Mouse (Mus musculus): ENCODE measurements at regions not wholly inside any gene's neighbourhood (a gene's known extent, or its start where the extent isn't known, plus 50 kb on each side); places are given as distances from the start of the nearest gene placed in this dataset.

GRCm38 (mm10) chrX:70261360-70261759, 103.5 kb downstream of the Ids start:
- H3K9me3 ChIP-seq (replicated peaks), result no peaks in the 10 kb centered on the region
- H3K9ac ChIP-seq, result no peak overlapping the region
- no peaks in the 10 kb centered on the region for H3K27me3 ChIP-seq
- no peak overlapping the region for H3K4me3 ChIP-seq
- H3K36me3 ChIP-seq (ENCODE audit: poor library complexity, severe bottlenecking), result no peaks in the 10 kb centered on the region
- WGBS, result 67% methylated on average over 1 of the region's 1 CpGs
- no peaks in the 10 kb centered on the region for H3K4me1 ChIP-seq
- no peak overlapping the region for H3K4me2 ChIP-seq
- no peak for ATAC-seq
- no peak overlapping the region for H3K27ac ChIP-seq

GRCm38 (mm10) chrX:70216011-70216410, 148.9 kb downstream of the Ids start:
- ATAC-seq, result peak; percentile 62; the same call in 1 of the 2 replicates

GRCm38 (mm10) chrX:70184427-70185090, 180.3 kb downstream of the Ids start:
- H3K9ac ChIP-seq, result no peak overlapping the region
- H3K36me3 ChIP-seq (ENCODE audit: poor library complexity, severe bottlenecking), result no peaks in the 10 kb centered on the region
- H3K4me3 ChIP-seq, result no peak overlapping the region
- no peak overlapping the region for H3K27ac ChIP-seq
- no peak overlapping the region for H3K4me2 ChIP-seq
- H3K27me3 ChIP-seq, result no peaks in the 10 kb centered on the region
- no peak for ATAC-seq
- WGBS, result 70% methylated on average over 1 of the region's 1 CpGs
- H3K4me1 ChIP-seq, result no peaks in the 10 kb centered on the region
- H3K9me3 ChIP-seq (replicated peaks), result no peaks in the 10 kb centered on the region

More at GRCm38 (mm10) chrX:70216011-70216410, 148.9 kb downstream of the Ids start:
- 15% methylated on average over 1 of the region's 1 CpGs for WGBS
- Histone ChIP-seq H3K4me2 (no peak overlapping the region), H3K9me3 (replicated peaks) (no peaks in the 10 kb centered on the region), H3K9ac (no peak overlapping the region), H3K4me3 (no peak overlapping the region), H3K27me3 (no peaks in the 10 kb centered on the region), H3K36me3 (ENCODE audit: poor library complexity, severe bottlenecking) (no peaks in the 10 kb centered on the region), H3K27ac (no peak overlapping the region), H3K4me1 (no peaks in the 10 kb centered on the region)

- ATAC-seq, result no peak
- 45% methylated on average over 2 of the region's 2 CpGs for WGBS
- H3K9ac ChIP-seq, result no peak overlapping the region
These were observed 195.1 kb downstream of the Ids start for GRCm38 (mm10) chrX:70169737-70170136.

GRCm38 (mm10) chrX:70161011-70161410, 203.9 kb downstream of the Ids start:
- H3K4me3 ChIP-seq, result no peak overlapping the region
- no peak overlapping the region for H3K4me2 ChIP-seq
- H3K9me3 ChIP-seq (replicated peaks), result no peaks in the 10 kb centered on the region
- H3K4me1 ChIP-seq, result no peaks in the 10 kb centered on the region
- no peaks in the 10 kb centered on the region for H3K36me3 ChIP-seq (ENCODE audit: poor library complexity, severe bottlenecking)
- H3K27ac ChIP-seq, result no peak overlapping the region
- 11% methylated on average over 4 of the region's 4 CpGs for WGBS
- no peaks in the 10 kb centered on the region for H3K27me3 ChIP-seq
- H3K9ac ChIP-seq, result no peak overlapping the region
- no peak for ATAC-seq

More at GRCm38 (mm10) chrX:70169737-70170136, 195.1 kb downstream of the Ids start:
- no peaks in the 10 kb centered on the region for H3K36me3 ChIP-seq (ENCODE audit: poor library complexity, severe bottlenecking)
- H3K9me3 ChIP-seq (replicated peaks), result no peaks in the 10 kb centered on the region
- H3K27ac ChIP-seq, result no peak overlapping the region
- no peak overlapping the region for H3K4me2 ChIP-seq
- H3K27me3 ChIP-seq, result no peaks in the 10 kb centered on the region
- no peaks in the 10 kb centered on the region for H3K4me1 ChIP-seq
- no peak overlapping the region for H3K4me3 ChIP-seq
